Mouse (Mus musculus): ENCODE measurements around the gene Trpm2.

Trpm2 gene

DNA sequence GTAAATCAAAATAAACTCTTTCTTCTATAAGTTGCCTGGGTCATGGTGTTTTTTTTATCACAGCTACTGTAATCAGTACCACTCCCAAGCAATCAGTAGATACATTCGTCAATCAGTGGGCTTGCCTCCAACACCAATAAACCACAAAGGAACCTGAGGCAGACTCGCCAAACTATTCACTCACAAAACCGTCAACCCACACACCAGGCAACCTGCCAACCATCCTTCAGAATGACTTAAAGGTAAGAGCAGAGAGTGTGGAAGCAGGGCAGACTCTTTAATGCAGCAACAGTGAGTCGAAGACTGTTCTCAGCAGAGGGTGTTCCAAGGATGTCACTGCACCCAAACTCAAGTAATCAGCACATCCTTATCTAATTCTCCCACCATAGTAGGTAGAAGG lies 47.7 kb downstream of the Trpm2 start:
- in situ Hi-C loops (cut with MboI; ENCODE audit: unreplicated experiment in 2 of 2) = loop anchor here (5.0 to 25.0 kb wide), 2 partner anchors 405 to 410 kb away; partner anchors contain the start of gene Fam207a (in 2 of the 2)

DNA sequence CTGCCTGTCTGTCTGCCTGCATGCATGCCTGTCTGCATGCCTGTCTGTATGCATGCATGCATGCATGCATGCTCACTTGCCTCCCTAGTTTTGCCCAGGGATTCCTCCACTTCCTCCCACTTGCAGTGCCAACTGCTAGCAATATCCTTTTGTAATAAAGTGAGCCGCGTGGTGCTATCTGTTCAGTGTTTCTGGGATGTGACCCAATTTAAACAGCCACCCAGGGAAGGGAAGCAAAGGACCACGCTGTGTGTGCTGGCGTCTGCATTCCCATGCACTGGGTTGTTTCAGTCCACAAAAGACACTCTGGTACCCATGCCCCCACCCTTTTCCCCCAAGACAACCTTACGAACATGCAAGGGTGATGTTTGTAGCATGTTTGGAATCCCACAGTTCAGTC lies 49.4 kb downstream of the Trpm2 start:
- in situ Hi-C loops (cut with MboI; ENCODE audit: unreplicated experiment in 2 of 2) = loop anchor here (5.0 to 25.0 kb wide), 2 partner anchors 404 to 409 kb away; partner anchors contain the start of gene Fam207a (in 2 of the 2)

DNA sequence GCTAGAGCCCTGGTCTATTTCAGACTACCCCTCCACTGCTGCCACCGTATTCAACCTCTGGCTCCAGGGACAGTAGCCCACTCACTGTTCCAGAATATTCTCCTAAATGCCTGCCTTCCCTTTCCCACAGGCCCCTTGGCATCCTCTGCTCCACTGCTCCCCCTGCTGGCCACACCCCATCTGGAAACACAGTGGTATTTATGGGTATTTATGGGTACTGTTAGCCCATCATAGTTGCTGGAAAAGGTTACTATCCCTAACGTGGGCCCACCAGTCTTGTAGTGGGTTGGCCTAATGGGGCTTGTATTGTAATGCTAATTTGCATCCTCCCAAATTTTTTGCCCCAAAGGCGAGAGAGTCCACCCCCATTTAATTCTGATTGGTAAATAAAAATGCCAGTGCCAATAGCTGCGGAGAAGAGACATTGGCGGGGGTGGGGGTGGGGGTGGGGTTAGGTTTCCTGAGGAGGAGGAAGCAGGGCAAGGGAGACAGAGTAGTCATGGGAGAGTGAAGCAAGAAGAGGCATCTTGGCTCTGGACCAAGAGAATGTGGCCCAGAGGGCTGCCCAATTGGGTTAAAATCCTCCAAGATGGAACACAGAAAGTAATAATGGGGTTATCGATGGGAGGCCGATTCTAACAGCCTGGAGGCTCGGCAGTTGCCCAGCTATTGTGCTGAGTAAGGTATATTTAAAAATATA lies 53.6 kb downstream of the Trpm2 start:
- in situ Hi-C loops (cut with MboI; ENCODE audit: unreplicated experiment in 2 of 2) = loop anchor here (5.0 to 25.0 kb wide), 2 partner anchors 289 to 404 kb away; partner anchors contain the start of gene Fam207a (in 1 of the 2)

DNA sequence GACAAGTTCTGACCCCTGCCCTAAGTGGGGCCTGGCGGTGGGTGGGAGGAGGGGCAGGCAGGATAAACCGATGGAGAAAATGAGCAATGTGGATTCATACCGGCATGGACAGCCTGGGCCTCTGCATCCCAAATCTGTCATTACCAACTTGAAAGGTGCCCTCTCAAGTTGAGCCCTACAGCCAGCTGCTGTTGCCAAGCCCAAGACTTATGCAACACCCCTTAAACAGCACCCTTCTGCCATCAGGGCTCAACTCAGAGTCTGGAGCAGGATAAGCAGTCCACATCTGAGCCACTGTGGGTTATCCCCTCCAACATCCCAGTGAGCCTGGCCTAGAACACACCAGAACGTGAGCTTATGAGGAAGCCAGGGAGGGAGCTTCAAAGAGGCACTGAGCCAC lies 57.1 kb downstream of the Trpm2 start:
- in situ Hi-C loops (cut with MboI; ENCODE audit: unreplicated experiment in 2 of 2) = loop anchor here in 1 of 2 experiments (25.0 kb wide), 1 partner anchor 401 kb away; the partner anchor contains the start of gene Fam207a

DNA sequence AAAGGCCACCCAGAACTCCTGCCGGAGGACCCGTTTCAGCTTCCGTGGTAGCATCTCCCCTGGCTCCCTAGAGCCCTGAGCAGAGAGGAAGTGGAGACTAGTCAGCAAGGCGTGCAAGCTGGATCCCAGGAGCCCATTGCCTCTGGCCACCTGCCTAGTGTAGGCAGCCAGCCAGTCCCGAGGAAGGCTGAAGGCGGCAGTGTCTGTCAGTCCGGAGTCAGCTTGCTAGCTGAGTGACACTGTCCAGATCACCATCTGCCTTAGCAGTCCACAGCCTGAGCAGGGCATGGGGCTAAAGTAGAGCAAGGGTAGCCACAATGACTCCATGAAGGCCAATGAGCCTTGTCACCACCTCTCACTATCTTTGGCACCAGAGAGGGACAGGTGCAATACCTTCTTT lies 57.8 kb downstream of the Trpm2 start:
- in situ Hi-C loops (cut with MboI; ENCODE audit: unreplicated experiment in 2 of 2) = loop anchor here in 1 of 2 experiments (25.0 kb wide), 1 partner anchor 400 kb away; the partner anchor contains the start of gene Fam207a

DNA sequence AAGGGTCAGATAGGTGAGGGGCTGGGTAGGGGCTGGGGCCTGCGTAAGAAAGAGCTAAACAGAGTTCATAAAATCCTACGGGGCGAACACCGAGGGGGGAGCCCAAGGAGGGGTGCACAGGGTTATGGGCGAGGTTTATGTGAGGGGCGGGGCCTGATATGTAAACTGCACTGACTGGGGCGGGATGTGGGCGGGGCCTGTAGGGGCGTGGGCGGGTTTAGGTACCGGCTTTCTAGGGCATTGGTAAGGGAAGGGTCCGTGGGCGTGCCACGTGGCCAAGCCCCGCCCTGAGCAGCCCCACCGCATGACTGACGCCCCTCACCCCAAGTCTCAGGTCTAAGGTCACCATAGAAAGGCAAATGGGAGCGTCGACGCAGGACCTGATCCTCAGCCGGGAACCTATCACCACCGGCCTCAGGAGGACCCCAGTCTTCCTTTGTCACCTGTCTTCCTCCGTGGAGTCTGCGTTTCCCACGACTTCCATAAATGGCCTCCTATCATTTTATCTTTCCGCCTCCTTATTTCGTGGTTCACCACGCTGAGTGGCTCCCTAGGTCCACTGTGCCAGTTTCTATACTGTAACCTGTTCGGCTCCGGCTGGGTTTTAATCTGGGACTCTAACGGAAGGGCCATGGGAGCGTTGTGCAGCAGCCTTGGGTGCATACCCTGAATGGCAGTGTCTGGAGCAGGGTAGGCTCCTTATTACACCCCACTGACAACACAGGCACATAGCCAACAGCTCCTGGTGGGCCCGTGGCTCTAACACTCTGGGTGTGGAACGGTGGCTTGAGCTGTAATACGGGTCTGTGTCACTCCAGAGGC lies 67.3 kb downstream of the Trpm2 start:
- in situ Hi-C loops (cut with MboI; ENCODE audit: unreplicated experiment in 2 of 2) = loop anchor here in 1 of 2 experiments (25.0 kb wide), 1 partner anchor 391 kb away; the partner anchor contains the start of gene Fam207a

DNA sequence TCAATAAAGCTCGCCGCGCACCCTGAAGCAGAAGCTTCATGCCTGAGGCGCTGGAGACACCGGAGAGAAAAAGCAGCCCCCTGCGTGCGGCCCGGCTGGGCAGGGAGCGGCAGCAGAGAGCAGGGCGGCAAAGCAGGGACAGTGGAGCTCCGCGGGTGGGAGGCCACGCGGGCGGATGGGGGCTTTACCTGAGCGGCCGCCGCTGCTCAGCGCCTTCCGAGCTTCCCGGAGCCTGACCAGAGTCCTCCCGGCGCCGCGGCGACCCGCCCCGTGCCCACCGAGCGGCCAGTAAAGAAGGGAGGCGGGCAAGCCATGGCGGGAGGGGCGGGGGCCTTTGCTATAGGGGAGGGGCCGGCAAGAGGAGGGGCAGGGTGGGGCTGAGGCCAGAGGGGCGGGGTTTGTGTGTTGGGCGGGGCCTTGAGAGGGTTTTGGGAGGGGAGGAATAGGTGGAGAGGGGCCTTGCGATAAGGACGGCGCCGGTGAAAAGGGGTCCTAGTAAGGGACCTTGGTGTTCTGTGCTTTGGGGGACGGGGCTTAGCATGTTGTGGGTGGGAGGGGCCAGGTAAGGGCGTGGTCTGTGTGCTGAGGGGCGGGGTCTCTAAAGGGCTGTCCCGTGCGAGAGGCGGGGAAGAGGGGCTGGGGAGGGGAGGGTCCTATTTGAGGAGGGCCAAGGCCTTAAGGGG lies 68.0 kb downstream of the Trpm2 start, which contains the start of gene Lrrc3:
Gene Lrrc3, minus strand, starts transcription at position 326 of the 683 bp plus-strand sequence.
- in situ Hi-C loops (cut with MboI; ENCODE audit: unreplicated experiment in 2 of 2) = loop anchor here in 1 of 2 experiments (25.0 kb wide), 1 partner anchor 390 kb away; the partner anchor contains the start of gene Fam207a

DNA sequence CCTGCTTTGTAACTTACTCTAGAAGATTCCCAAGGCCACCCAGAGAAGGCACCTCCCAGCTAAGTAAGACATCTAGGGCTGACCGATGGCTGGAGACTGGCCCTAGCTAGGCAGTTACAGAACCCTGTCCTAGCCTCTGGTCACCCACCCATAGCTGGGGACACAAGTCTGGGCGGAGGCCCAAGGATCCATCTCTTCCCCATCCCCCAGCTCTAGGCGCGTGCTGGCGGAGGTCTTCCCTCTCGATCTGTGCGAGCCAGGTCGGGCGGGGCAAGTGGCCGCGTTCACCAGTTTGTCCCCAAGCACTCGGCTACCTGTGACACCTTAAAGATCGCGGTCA lies 68.5 kb downstream of the Trpm2 start:
- in situ Hi-C loops (cut with MboI; ENCODE audit: unreplicated experiment in 2 of 2) = loop anchor here in 1 of 2 experiments (25.0 kb wide), 1 partner anchor 390 kb away; the partner anchor contains the start of gene Fam207a

DNA sequence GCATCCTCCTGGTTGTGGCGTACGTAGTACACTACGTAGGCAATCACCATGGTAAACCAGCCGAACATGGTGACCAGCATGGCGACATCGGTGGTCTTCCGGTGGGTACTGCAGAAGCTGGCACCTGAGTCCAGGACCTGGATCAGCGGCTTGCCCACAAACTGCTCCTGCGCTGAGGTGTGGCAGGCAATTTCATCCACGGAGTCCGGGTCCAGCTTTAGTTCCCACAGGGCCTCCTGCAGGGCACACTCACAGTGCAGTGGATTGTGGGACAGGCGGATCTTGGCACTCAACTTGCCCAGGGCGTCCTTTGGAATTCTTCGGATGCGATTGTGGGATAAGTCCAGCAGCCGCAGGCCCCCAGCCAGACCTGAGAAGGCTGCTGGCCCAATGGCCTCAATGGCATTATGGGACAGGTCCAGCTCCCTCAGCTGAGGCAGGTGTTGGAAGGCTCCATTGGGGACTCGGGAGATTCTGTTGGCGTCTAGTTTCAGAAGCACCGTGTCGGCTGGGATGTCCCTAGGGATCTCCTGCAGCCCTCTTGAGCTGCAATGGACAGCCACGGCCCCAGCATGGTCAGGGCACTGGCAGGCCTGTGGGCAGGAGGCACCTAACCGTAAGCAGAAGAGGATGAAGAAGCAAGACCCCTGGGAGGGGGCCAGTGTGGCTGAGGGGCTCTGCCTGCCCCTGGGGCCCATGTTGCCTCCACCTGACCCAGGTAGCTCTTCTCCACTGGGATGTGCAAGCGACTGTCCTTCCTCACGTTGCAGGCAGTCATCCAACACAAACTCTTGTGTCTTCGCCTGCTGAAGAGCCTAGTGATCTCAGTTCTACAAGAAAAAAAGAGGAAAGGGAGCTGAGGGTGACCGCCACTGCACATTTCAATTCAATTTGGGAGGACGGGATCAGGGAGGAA lies 69.2 kb downstream of the Trpm2 start:
- in situ Hi-C loops (cut with MboI; ENCODE audit: unreplicated experiment in 2 of 2) = loop anchor here in 1 of 2 experiments (25.0 kb wide), 1 partner anchor 389 kb away; the partner anchor contains the start of gene Fam207a

DNA sequence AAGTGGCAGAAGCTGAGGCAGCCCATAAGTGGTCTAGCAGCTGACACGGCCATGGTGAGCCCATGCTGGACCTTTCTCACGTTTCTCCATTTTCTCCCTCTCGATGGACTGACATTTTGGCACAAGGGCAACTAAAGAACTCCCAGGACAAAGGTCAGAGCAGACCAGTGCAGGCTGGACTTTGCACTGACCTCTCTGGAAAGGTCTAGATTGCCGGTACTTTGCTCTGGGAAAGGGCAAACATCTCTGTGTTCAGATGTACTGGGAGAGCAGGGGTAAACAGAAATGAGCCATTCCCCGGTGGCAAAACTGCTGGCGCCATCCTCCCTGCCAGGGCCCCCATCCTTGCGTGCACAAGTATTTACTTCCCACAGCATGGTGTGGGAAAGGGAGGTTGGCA lies 70.2 kb downstream of the Trpm2 start:
- in situ Hi-C loops (cut with MboI; ENCODE audit: unreplicated experiment in 2 of 2) = loop anchor here in 1 of 2 experiments (25.0 kb wide), 1 partner anchor 388 kb away; the partner anchor contains the start of gene Fam207a

DNA sequence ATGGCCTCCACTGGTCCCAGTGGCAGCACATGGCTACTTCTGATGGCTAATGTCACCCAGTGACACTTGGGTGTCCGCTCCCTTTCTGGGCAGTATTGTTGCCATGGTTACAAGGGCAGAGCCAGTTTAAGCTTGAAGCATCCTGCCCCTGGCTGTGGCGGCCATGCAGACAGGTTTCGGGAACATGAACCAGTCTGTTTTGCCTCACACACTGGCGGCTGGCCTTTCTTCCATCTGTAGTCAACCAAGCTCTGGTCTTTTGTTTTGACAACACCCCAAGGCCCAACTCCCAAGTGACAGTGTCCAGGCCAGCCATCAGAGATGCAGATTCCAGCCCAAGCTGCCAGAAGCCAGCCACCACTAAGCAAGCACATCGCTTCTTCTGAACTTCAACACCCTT lies 74.8 kb downstream of the Trpm2 start:
- in situ Hi-C loops (cut with MboI; ENCODE audit: unreplicated experiment in 2 of 2) = no loop called here

DNA sequence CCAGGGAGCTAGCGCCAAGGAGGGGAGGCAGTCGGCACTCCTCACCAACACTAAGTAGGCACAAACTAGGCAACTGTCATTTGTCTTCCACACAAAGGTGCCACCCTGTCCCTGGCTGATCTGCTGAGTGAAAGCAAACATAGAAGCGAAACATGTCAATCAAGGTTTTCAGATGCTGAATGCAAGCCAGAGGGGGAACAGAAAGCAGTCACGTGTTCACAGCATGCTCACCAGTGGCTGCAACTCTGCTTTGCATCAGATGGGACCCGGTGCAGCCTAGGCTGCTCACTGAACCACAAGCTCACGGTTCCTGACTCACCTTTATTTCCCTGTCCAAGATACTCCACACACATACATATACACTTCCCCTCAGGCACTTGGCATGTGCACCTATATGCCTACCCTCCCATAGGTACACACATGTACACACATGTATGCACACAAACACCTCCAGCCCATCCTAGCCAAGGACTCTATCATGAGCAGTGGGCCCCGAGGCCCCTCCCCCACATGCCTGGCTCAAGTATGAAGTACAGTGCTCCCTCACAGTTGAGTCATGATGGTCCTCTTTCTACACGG lies 79.3 kb downstream of the Trpm2 start:
- in situ Hi-C loops (cut with MboI; ENCODE audit: unreplicated experiment in 2 of 2) = no loop called here

DNA sequence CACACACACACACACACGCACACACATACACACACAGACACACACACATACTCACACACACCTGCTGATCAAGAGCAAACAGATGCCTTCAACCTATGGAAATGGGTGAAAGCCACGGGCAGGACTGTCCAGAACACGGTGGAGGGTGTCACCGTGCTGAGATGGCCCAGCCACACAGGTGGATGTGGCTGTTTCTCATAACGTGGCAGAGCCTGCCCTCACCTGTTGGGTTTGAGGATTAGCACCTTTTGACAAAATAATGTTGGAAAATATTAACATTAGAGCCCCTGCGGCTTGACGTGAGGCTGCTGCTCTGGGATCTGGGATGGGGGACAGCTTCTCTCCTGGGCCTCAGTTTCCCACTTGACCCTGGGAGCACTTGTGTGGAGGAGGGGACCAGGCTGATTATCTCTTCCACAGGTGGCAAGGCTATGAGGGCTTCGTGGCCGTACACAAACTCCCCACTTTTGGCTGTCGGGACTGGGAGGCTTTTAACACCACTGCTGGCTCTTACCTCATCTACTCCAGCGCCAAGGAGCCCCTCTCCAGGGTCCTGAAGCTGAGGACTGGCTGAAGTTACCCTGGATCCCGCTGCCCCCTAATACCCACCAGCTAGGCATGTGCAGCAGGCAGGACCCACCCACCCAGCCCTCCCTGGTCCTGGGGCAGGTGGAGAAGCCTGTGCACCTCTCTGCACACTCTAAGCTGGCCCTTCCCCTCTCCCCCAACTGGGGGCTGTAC lies 84.2 kb downstream of the Trpm2 start:
- in situ Hi-C loops (cut with MboI; ENCODE audit: unreplicated experiment in 2 of 2) = loop anchor here in 1 of 2 experiments (10.0 kb wide), 1 partner anchor 261 kb away; the partner anchor contains the start of gene Ube2g2

DNA sequence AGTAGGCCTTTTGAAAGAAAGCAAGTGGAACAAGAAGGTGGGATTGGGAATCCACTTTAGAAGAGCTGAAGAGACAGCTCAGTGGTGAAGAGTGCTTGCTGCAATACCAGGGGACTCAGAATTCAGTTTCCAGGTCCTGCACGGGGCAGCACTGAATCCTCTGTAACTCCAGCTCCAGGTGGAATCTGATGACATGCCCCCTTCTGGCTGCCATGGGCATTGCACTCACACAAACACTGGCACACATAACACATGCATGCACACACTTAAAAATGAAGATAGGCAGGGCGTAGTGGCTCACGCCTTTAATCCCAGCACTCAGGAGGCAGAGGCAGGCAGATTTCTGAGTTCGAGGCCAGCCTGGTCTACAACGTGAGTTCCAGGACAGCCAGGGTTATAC lies 87.8 kb downstream of the Trpm2 start:
- in situ Hi-C loops (cut with MboI; ENCODE audit: unreplicated experiment in 2 of 2) = loop anchor here in 1 of 2 experiments (10.0 kb wide), 1 partner anchor 258 kb away; the partner anchor contains the start of gene Ube2g2

DNA sequence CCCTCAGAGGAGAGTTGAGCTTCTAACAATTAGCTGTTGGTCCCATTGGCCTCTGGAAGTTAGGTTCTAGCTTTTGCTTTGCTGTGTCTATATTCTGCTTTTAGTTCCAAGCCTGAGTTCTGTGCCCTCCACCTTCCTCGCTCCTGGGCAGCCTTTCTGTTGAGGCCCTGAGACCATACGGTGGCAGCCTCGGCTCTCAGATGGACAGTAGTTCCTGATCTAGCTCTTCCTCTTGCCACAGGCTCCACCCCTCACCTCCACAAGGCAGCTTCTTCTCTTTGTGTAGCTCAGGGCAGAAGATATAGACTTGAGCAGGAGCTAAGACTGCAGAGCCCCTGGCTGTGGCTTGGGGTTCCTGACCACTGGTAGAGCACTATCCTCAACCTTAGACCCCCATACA lies 90.1 kb downstream of the Trpm2 start:
- in situ Hi-C loops (cut with MboI; ENCODE audit: unreplicated experiment in 2 of 2) = loop anchor here in 1 of 2 experiments (10.0 kb wide), 1 partner anchor 256 kb away; the partner anchor contains the start of gene Ube2g2

DNA sequence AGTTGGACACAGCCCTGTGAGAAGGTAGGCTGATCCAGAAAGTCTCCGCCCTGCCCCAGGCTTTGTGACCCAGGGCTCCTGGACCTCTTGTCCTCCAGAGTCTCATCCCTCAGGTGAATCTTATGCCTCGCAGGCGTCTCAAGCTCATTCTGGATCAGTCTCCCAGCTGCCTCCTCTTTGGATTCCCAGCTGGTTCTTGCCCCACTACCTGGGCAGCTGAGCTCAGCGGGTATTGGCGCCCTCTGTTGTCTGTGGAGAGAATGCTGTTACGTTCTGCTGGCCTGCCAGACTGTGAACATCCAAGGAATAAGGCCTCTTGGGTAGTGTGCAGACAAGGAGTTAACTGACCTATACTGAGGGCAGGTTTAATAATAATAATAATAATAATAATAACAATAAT lies 91.4 kb downstream of the Trpm2 start:
- in situ Hi-C loops (cut with MboI; ENCODE audit: unreplicated experiment in 2 of 2) = no loop called here

DNA sequence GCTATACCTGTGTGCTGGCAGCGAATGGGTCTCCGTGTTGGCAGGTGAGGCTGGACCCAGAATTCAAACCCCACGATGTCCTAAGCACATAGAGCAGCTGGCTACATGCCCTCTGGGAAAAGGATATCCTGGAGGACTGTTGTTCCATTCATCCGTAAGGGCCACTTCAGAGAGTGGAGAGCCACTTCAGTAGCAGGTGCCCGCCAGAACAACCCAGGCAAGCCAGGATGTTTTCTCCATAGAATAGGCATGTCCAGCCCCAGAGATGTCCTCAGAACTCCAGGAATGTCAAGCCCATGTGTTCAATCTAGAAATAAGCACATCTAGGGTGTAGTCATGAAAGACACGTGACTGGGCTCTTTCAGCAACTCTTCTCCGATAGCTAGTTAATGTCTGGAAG lies 100.7 kb downstream of the Trpm2 start:
- in situ Hi-C loops (cut with MboI; ENCODE audit: unreplicated experiment in 2 of 2) = no loop called here

DNA sequence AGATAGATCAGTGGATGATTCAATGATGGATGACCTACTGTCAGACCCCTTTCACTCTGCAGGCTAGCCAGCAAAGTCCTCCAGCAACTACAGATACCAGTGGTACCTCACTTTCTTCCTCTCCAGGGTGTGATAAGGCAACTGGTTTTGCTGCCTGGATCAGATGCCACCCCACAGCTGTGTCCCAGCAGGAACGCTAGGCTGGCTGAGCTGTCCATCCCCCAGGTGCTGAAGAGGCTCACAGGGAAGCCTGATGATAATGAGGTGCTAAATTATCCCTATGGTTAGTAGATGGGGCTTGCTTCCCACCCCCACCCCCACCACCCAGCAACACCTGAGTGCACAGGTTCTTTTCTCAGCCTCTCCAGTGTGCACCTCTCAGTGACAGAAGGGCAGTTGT lies 102.8 kb downstream of the Trpm2 start:
- in situ Hi-C loops (cut with MboI; ENCODE audit: unreplicated experiment in 2 of 2) = no loop called here
